Mouse (Mus musculus): ENCODE results near the gene Bicd2. TPM values are rescaled to one million over a fixed set of nuclear protein-coding genes. Genes with fewer than 3 reads are reported as not detected.

The Bicd2 gene
- polyA plus RNA-seq, 1 experiment from 2014 or later: 28.3 TPM

GRCm38 (mm10) chr13:49421606-49421917 is 80.2 kb downstream of the Bicd2 start:
- H3K36me3 ChIP-seq: no peaks in the 10 kb centered on the region
- H3K4me1 ChIP-seq: peaks cover 37% of the 10 kb centered on the region
- peak overlapping the region; percentile 77 for H3K27ac ChIP-seq (replicated peaks)
- peak overlapping the region; percentile 80 for H3K9ac ChIP-seq (replicated peaks)
- H3K9me3 ChIP-seq (replicated peaks): no peaks in the 10 kb centered on the region
- peak overlapping the region; percentile 85 for H3K4me3 ChIP-seq (replicated peaks)
- H3K27me3 ChIP-seq (replicated peaks): no peaks in the 10 kb centered on the region
- 2% methylated on average over 15 of the region's 15 CpGs for WGBS
- ATAC-seq (ENCODE audit: low FRiP score): no peak; the same call in 1 of the 2 replicates
- H3K4me2 ChIP-seq: peak overlapping the region; percentile 94

GRCm38 (mm10) chr13:49421959-49422358 is 80.6 kb downstream of the Bicd2 start:
- H3K27ac ChIP-seq (replicated peaks): no peak overlapping the region
- H3K9ac ChIP-seq (replicated peaks): peak overlapping the region; percentile 80
- 31% methylated on average over 4 of the region's 4 CpGs for WGBS
- H3K9me3 ChIP-seq (replicated peaks): no peaks in the 10 kb centered on the region
- H3K4me2 ChIP-seq: peak overlapping the region; percentile 94
- H3K4me3 ChIP-seq (replicated peaks): peak overlapping the region; percentile 85
- H3K4me1 ChIP-seq: peaks cover 37% of the 10 kb centered on the region
- no peak for ATAC-seq (ENCODE audit: low FRiP score)
- H3K27me3 ChIP-seq (replicated peaks): no peaks in the 10 kb centered on the region
- H3K36me3 ChIP-seq: no peaks in the 10 kb centered on the region

- Histone ChIP-seq H3K4me2 (no peak overlapping the region), H3K27ac (replicated peaks) (no peak overlapping the region), H3K9ac (replicated peaks) (no peak overlapping the region), H3K4me1 (peaks cover 32% of the 10 kb centered on the region), H3K9me3 (replicated peaks) (no peaks in the 10 kb centered on the region), H3K27me3 (replicated peaks) (no peaks in the 10 kb centered on the region), H3K4me3 (replicated peaks) (no peak overlapping the region), H3K36me3 (no peaks in the 10 kb centered on the region)
- no peak for ATAC-seq (ENCODE audit: low FRiP score)
- WGBS: 88% methylated on average over 3 of the region's 3 CpGs
These were observed 85.4 kb downstream of the Bicd2 start for GRCm38 (mm10) chr13:49426736-49427135.

- no peak for ATAC-seq (ENCODE audit: low FRiP score)
- Histone ChIP-seq H3K36me3 (peaks cover 10% of the 10 kb centered on the region), H3K27ac (replicated peaks) (no peak overlapping the region), H3K4me1 (peaks cover 17% of the 10 kb centered on the region), H3K27me3 (replicated peaks) (no peaks in the 10 kb centered on the region), H3K4me3 (replicated peaks) (no peak overlapping the region), H3K4me2 (no peak overlapping the region), H3K9me3 (replicated peaks) (no peaks in the 10 kb centered on the region), H3K9ac (replicated peaks) (no peak overlapping the region)
- 93% methylated on average over 1 of the region's 1 CpGs for WGBS
These were observed 86.8 kb downstream of the Bicd2 start for GRCm38 (mm10) chr13:49428042-49428675.

DNA sequence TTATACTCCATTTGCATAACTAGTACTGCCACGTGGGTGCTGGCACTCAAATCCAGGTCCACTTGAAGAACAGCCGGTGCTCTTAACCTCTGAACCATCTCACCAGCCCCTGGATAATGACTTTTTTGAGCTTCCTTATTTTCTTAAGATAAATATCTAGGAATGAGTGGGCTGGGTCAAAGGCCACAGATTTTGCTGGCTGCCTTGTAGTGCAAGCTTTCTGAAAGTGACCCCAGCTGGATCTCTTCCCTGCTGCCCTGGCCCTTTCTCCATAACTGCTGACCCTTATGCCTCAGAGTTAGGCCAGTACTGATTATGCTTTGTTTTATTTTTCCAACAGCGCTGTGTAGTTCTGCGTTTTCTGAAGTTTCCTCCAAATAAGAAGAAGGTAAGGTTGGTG is 89.1 kb downstream of the Bicd2 start:
- Histone ChIP-seq H3K27ac (replicated peaks) (no peak overlapping the region), H3K9ac (replicated peaks) (no peak overlapping the region), H3K27me3 (replicated peaks) (no peaks in the 10 kb centered on the region), H3K9me3 (replicated peaks) (no peaks in the 10 kb centered on the region), H3K4me1 (0 out of 2 replicates have a peak, but pooled peaks cover 4% of the 10 kb centered on the region), H3K4me3 (replicated peaks) (no peak overlapping the region), H3K4me2 (no peak overlapping the region), H3K36me3 (peaks cover 29% of the 10 kb centered on the region)
- no peak for ATAC-seq (ENCODE audit: low FRiP score)
- 83% methylated on average over 4 of the region's 4 CpGs for WGBS

DNA sequence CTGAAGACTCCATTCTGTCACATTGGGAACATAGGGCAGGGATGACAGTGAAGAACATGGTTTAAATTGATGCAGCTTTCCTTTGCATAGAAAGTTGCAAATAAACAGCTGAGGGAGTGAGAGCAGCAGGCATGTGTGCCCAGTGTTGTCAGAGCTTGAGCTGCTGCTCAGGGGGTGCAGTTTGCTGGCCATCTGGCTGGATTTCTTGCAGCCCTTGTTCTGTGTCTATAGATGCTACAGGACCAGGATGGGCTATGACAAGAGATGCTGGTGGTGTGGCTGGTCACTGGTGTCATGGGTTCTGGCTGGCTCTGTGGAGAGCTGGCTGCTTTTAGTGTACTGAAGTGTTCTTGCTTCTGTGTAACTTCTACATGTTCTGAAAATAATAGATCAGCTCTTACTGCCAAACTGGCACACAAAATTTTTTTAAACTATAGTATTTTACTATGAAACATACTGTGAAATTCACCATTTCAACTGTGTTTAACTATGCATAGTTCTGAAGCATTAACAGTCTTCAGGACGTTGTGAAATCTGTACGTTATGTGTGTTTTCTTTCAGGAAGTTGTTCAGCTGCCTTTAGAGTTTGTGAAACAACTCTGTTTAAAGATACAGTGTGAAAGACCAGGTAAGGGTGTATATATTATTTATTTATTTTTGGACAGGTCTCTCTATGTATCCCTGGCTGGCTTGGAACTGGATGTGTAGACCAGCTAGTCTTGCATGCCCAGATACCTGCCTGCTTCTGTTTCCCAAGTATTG is 92.1 kb downstream of the Bicd2 start:
- ATAC-seq (ENCODE audit: low FRiP score): no peak
- peaks cover 57% of the 10 kb centered on the region for H3K36me3 ChIP-seq

GRCm38 (mm10) chr13:49435745-49436144 is 94.4 kb downstream of the Bicd2 start:
- Histone ChIP-seq H3K9me3 (replicated peaks) (no peaks in the 10 kb centered on the region), H3K9ac (replicated peaks) (no peak overlapping the region), H3K27me3 (replicated peaks) (no peaks in the 10 kb centered on the region), H3K27ac (replicated peaks) (no peak overlapping the region), H3K36me3 (peaks cover 57% of the 10 kb centered on the region), H3K4me1 (no peaks in the 10 kb centered on the region), H3K4me3 (replicated peaks) (no peak overlapping the region), H3K4me2 (no peak overlapping the region)
- 92% methylated on average over 1 of the region's 1 CpGs for WGBS
- no peak for ATAC-seq (ENCODE audit: low FRiP score)

More for the DNA sequence above, 92.1 kb downstream of the Bicd2 start:
- Histone ChIP-seq H3K4me3 (replicated peaks) (no peak overlapping the region), H3K27me3 (replicated peaks) (no peaks in the 10 kb centered on the region), H3K9ac (replicated peaks) (no peak overlapping the region), H3K27ac (replicated peaks) (no peak overlapping the region), H3K4me2 (no peak overlapping the region), H3K9me3 (replicated peaks) (no peaks in the 10 kb centered on the region), H3K4me1 (no peaks in the 10 kb centered on the region)
- WGBS: 95% methylated on average over 2 of the region's 2 CpGs

DNA sequence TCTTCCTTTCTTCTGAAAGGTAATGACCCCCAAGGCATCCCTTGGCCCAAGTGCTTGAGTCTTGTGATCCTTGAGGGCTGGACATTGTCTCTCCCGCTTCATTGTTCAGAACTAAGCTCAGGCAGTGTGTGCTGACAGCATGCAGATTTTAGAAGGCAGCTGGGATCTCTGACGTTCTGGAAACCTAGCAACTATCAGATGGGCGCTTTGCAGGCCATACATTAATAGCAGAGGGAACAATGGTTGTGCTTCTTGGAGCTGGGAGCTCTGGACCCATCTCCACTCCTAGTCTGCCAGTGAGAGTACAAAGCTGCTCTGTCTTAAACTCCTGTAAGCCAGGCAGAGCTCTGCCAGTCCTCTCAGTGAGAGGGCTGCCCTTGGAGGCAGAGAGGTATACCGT is 94.8 kb downstream of the Bicd2 start:
- no peaks in the 10 kb centered on the region for H3K4me1 ChIP-seq
- no peak overlapping the region for H3K27ac ChIP-seq (replicated peaks)
- H3K9ac ChIP-seq (replicated peaks): no peak overlapping the region
- WGBS: 73% methylated on average over 4 of the region's 4 CpGs
- H3K27me3 ChIP-seq (replicated peaks): no peaks in the 10 kb centered on the region
- H3K4me3 ChIP-seq (replicated peaks): no peak overlapping the region
- no peaks in the 10 kb centered on the region for H3K9me3 ChIP-seq (replicated peaks)
- no peak for ATAC-seq (ENCODE audit: low FRiP score)
- H3K4me2 ChIP-seq: no peak overlapping the region
- peaks cover 57% of the 10 kb centered on the region for H3K36me3 ChIP-seq

Other genes with a start within 250 kb of the Bicd2 start
- gene Wnk2, start 193.6 kb upstream of the Bicd2 start, polyA plus RNA-seq (2015; fragmentation: Nextera tagmentation; extraction: Ambion mirVana): 16.0 and 19.0 TPM in 2 replicates
- 37.4 and 38.9 TPM in 2 replicates for gene Ninj1, start 154.1 kb upstream of the Bicd2 start, polyA plus RNA-seq (2015; fragmentation: Nextera tagmentation; extraction: Ambion mirVana)
- gene Card19, start 125.5 kb upstream of the Bicd2 start, polyA plus RNA-seq (2015; fragmentation: Nextera tagmentation; extraction: Ambion mirVana): 44.6 and 45.5 TPM in 2 replicates
- 0.95 and 2.1 TPM in 2 replicates for gene Susd3, start 92.9 kb upstream of the Bicd2 start, polyA plus RNA-seq (2015; fragmentation: Nextera tagmentation; extraction: Ambion mirVana)
- gene Fgd3, start 21.3 kb upstream of the Bicd2 start, polyA plus RNA-seq (2015; fragmentation: Nextera tagmentation; extraction: Ambion mirVana): 2.1 and 2.2 TPM in 2 replicates
- gene Ippk, start 79.7 kb downstream of the Bicd2 start, polyA plus RNA-seq (2015; fragmentation: Nextera tagmentation; extraction: Ambion mirVana): 13.1 and 13.6 TPM in 2 replicates
- gene Tes3-ps, start 151.7 kb downstream of the Bicd2 start, polyA plus RNA-seq (2015; fragmentation: Nextera tagmentation; extraction: Ambion mirVana): 0.58 and 0.72 TPM in 2 replicates
- gene Ecm2, start 163.2 kb downstream of the Bicd2 start, polyA plus RNA-seq (2015; fragmentation: Nextera tagmentation; extraction: Ambion mirVana): 1.9 and 2.2 TPM in 2 replicates
- gene Aspn, start 202.9 kb downstream of the Bicd2 start, polyA plus RNA-seq (2015; fragmentation: Nextera tagmentation; extraction: Ambion mirVana): 6.1 and 6.5 TPM in 2 replicates
- gene Omd, start 240.9 kb downstream of the Bicd2 start, polyA plus RNA-seq (2015; fragmentation: Nextera tagmentation; extraction: Ambion mirVana): 0.70 and 1.00 TPM in 2 replicates